Mouse (Mus musculus) retina, postnatal 7 days (tissue): ENCODE results near the gene Gal.

Source experiments
- DNase-seq: peaks from one replicate; pipeline ENCODE4 v3.0.0-alpha.2; 2012; ENCODE audit warnings: low read depth, low spot score

Gal gene

GRCm38 (mm10) chr19:3422488-3422887, 8.1 kb upstream of the Gal start:
- no peak for DNase-seq

DNA sequence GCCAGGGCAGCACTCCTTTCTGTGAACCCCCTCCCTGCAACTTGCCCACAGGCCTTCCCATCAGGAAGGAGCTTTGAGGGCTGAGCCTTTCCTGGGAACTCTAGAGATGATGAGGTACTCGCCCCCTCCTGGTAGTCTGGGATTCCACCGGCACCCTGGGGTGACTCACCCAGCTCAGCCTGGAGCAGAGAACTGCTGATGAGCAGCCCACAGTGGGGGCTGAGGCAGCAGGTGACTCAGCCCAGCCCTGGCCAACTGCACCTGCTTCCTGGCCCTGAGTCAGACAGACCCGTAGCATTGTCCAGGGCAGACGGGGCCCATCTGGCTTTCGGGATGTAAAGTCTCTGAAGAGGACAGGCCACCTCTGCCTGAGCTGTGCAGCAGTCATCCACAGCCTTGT, 4.9 kb upstream of the Gal start:
- no peak for DNase-seq

DNA sequence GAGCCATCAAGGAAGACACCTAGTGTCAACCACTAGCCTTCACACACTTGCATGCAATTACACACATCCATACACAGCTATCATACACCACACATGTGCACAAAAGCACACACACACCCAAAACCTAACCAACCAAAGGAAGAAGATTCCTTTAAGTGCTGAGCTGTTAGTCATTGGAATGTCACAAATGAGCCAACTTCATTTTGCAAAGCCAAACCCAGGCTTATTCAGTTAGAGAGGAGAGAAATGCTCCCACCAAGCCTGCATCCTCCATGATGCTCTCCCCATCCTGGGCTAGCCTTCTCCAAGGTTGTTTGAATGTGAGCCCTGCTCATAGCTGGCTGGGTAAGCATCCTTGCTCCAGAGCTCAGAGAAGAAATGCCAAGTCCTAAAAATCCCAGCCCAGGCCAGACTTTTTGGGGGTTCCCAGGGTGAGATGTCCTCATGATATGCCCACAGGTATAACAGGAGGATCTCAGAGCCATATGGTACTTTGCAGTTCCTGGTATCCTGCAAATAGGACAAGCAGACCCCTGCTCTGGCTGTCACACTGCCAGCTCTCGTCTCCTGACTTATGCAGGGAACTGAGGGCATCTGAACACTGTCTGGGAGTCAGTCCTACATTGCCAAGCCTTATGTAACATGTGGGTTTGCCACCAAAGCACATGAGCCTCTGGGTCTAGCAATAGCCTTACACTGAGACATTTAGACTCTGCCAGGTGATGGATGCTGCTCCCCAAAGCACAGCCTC, 8.6 kb downstream of the Gal start:
- no peak for DNase-seq

DNA sequence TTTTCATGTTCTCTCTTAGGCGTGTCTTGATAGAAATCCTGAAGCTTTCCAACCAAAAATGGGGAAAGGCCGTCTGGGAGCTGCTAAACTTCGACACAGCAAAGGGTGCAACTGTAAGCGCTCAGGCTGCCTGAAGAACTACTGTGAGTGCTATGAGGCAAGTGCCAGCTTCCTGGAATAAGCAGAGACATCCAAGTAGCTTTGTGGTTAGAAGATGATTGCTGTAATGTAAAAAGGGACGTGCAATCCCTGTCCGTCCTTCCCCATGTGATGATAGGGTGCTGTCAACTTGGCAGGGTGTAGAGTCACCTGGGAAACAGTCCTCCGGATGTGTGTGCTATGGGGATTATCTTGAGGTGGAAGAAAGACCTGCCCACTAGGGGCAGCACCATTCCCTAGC, 10.3 kb downstream of the Gal start:
- DNase-seq: no peak

DNA sequence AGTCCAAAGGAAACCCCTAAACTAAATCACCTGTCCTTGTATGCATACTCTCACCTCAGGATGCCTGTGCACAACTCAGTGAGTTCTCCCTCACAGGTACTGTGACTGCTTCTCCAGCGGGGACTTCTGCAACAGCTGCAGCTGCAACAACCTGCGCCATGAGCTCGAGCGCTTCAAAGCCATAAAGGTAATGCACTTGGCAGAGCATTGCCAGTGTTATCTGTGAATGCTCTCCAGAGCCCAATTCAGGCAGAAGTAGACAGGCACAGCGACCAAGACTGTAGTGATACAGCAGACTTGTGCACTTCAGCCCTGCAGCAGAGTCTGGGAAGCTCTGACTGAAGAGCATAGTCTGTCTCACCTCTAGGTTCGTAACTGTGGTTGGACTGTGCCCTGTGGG, 12.0 kb downstream of the Gal start:
- DNase-seq: no peak

GRCm38 (mm10) chr19:3401943-3402342, 12.4 kb downstream of the Gal start:
- DNase-seq: no peak

- no peak for DNase-seq
Measured at GRCm38 (mm10) chr19:3401504-3401903, 12.8 kb downstream of the Gal start.

DNA sequence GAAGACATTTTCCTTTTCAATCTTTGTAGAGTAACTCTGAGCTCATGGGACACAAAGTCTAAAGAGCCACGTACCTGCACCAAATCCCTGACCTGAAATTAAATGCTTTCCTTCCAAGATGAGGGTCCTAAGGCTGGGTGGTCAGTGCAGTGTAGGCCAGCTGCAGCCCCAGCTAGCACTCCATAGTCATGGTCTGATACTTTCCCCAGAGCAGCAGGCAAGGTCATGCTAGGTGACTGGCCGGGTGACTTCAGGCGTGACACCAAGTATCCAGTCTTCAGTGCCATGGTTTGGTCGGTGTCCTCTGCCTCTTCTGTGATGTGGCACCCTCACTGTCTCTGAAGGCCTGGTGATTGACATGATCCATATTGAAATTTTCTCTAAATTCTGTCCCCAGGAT, 14.3 kb downstream of the Gal start:
- DNase-seq: no peak

DNA sequence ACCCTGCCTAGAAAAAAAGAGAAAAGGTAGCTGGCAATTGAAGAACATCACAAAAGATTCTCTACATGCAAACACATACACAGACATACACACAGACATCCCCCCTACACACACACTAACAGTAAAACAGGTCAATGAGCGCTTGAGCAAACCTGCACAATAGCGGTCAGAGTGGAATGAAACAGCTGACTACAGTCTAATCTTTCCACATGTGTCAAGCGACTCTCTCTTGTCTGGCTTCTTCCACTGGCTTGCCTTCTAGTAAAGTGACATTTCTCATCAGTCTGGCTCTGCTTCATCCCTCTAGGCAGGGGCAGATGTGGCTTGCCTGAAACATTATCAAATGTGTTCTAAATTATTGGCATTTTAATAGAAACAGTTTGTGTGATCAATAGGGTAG, 20.1 kb downstream of the Gal start:
- DNase-seq: no peak

- DNase-seq: no peak
Measured at GRCm38 (mm10) chr19:3392384-3392783, 22.0 kb downstream of the Gal start.

DNA sequence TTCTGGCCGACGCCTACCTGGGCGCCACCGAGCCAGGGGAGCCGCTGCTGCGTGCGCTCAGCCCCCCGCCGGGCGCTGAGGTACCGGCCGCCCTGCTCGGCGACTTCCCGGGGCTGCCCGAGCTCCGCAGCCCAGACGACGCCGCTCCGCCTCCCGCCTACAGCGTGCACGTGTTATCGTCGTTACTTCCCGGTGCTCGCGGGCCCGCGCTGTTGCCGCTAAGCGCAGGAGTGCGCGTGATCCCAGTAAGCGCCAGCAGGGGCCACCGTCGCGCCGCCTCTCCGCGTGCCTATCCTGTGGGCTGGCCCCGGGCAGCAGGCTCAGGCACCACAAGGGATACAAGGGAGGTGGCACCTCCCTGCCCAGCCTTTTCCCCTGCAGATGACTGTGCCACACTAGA, 25.3 kb downstream of the Gal start:
- DNase-seq: peak; percentile 67

GRCm38 (mm10) chr19:3388629-3389057, 25.7 kb downstream of the Gal start, which contains the start of gene Tesmin:
Tesmin (plus strand) TSS chr19:3388857.
- peak; percentile 86 for DNase-seq

DNA sequence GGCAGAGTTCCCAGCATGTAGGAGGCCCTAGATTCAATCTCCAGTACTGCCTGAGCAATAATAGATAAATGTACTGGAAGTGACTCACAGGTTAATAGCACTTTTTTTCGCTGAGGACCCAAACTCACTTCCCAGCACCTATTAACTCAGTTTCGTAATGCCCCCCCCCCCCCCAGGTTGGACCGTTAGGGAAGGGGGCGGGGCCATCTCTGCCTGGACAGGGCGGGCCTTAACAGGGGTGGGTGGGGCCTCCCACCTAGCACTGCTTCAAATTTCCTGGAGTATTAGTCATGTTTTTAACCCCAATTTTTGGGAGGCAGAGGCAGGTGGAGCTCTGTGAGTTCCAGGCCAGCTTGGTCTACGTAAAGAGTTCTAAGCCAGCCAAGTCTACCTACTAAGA, 26.3 kb downstream of the Gal start:
- DNase-seq: no peak

DNA sequence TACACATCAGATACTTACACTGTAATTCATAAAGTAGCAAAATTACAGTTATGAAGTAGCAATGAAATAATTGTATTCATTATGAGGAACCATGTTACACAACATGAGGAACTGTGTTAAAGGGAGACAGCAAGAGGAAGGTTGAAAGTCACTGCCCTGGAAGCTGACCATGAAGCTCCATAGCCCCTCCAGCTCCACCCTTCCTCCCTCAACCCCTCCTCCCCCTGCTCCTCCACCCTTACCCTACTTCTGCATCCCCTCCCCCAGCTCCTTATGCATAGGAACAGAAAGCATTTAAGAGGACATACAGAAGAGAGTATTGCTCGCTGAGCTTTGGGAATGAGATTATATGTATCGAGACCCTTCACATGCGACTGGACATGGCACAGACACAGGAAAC, 35.7 kb downstream of the Gal start:
- DNase-seq: no peak

DNA sequence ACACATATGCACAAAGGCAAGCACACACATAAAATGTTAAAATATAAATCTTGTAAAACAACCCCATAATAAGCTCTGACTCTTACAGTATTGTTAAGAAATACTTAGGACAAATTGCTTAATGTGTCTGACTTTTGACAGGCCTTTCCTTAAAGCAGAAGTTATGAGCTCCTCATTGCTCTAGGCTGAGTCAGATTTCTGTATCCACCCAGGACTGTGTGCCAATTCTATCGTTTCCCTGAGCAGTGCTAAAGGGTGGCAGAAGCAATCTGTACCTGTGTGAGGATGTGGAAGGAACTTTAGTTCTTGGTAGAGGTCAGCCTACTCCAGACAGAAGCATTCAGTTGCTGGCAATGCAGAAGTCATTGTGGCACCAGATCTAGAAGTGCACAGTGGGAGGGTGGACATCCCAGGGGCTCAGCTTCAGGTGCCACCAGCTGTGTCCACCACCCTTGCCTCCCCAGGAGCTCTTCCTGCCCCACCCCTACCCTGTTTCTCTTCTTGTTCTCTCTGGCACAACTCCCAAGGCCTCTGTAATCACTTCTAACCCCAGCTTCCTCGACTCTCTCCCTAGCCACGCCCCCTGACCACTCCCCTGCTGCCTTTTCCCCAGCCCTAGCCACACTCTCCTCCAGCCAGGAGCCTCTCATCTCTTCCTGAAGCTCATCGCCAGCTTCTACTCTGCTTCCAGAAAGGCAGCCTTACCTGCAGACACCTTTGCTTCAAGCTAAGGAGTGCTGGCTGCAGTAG, 37.2 kb downstream of the Gal start:
- no peak for DNase-seq

DNA sequence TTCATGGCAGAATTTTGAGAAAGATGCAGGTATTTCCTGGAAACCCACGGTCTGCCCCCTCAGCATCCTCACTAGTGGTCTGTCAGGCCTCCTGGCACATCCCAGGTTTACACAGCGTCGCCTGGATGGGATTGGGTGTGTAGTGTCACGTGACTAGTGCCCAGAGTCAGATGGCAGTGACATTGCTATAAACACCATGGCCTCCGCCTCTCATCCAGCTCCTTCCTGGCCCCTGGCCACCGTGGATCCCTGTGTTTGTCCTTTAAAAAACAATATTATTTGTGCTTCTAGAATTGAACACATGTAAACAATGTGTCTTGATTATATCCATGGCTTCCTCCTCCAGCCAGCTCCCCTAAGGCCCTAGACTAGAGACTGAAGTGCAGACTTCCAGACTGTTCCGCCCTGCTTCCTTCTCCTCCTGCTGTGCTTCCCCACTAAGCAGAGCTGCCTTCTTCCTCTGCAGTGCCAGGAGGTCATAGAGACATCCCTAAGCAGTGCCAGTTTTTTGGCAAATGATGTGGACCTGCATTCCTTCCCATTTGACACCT, 38.3 kb downstream of the Gal start:
- DNase-seq: no peak

DNA sequence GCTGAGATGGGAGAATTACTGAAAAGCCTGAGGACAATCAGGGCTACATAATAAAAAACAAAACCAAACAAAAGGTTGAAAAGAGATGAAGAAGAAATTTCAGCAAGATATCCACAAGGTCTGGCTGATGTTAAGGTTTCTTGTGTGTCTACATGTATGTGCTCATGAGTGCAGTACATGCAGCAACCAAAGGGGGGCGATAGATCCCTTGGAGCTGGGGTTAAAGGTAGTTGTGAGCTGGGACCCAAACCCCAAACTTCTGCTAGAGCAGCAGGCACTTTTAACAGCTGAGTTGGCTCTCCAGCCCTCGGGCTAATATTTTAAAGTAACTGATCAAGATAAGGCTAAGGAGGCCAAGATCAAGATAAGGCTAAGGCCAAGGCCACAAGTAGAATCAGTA, 40.3 kb downstream of the Gal start:
- DNase-seq: no peak

GRCm38 (mm10) chr19:3373380-3373779, 41.0 kb downstream of the Gal start:
- no peak for DNase-seq

GRCm38 (mm10) chr19:3368276-3368675, 46.1 kb downstream of the Gal start:
- no peak for DNase-seq

DNA sequence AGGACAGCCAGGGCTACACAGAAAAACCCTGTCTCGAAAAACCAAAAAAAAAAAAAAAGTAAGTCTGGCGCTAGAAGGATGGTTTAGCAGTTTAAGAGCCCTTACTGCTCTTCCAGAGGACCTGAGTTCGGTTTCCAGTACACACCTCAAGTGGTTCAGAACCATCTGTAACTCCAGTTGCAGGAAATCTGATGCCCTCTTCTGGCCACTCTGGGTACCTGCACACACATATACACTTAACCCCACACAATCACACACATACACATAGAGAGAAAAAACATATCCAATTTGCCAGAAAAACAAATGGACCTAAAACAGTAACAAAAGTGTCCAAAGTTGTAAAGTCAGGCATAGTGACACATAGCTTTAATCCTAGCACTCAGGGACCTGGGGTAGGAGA, 49.3 kb downstream of the Gal start:
- no peak for DNase-seq

- no peak for DNase-seq
Measured at GRCm38 (mm10) chr19:3363510-3363909, 50.8 kb downstream of the Gal start.
